ENCODE assay signal across 8 mouse cellular contexts in the genomic region with DNA sequence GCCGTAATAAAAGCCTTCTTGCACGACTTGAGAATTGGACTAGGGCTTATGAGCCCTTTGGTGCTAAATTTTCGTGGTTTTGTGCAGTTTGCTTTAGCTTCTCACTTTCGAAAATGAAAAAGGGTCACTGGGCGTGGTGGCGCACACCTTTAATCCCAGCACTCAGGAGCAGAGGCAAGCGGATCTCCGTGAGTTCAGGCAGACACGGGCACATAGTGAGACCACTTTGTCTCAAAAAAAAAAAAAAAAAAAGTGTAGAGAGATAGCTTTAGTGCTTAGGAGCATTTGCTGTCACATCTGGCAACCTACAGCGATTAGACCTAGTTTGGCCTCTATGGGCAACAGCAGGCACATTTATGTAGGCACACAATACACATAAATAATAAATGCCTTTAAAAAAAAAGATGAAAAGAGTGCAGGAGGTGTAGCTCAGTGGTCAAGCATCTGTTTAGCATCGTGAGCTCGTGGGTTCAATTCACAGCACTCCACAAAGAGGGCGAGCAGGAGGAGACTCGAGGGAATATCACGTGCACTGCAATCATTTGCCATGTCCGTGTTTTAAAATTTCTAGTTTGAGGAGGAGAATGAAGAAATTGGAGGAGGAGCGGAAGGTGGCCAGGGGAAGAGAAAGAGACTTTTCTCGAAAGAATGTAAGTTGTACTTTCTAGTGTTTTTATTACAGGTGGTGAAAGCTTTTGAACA. TPM values are rescaled to one million over a fixed set of nuclear protein-coding genes. Genes with fewer than 3 reads are reported as not detected.
DNase-seq lines count a peak whose midpoint lies in the region; ATAC-seq and TF ChIP-seq lines count a peak whose summit lies in the region.

No protein-coding gene starts in this region.

- no peaks in the 10 kb centered on the region for H3K9me3 ChIP-seq in kidney, embryonic 16.5 days (ENCODE audit: low read length)
- no peaks in the 10 kb centered on the region for H3K9me3 ChIP-seq in hindbrain, embryonic 15.5 days
- no peaks in the 10 kb centered on the region for H3K9me3 ChIP-seq in midbrain, embryonic 16.5 days (replicated peaks; ENCODE audit: control insufficient read depth, low read length, poor library complexity, severe bottlenecking)

- H3K36me3 ChIP-seq in kidney, embryonic 16.5 days (ENCODE audit: insufficient read depth, low read length), result no peaks in the 10 kb centered on the region
- H3K36me3 ChIP-seq in hindbrain, embryonic 15.5 days, result no peaks in the 10 kb centered on the region
- H3K36me3 ChIP-seq in midbrain, embryonic 16.5 days (ENCODE audit: control insufficient read depth, insufficient read depth, low read length), result no peaks in the 10 kb centered on the region

- TF ChIP-seq CTCF in bone marrow, adult 2 months (IDR thresholded peaks at IDR 0.05; ENCODE audit: control insufficient read depth, insufficient read depth, low read length), result no peak

- WGBS in kidney, embryonic 16.5 days, result 42% methylated on average over 18 of the region's 18 CpGs
- WGBS in bone marrow, adult 2 months, result 30% methylated on average over 18 of the region's 18 CpGs
- WGBS in hindbrain, embryonic 15.5 days, result 41% methylated on average over 18 of the region's 18 CpGs
- WGBS in midbrain, embryonic 16.5 days, result 39% methylated on average over 18 of the region's 18 CpGs

- H3K4me2 ChIP-seq in kidney, embryonic 16.5 days (replicated peaks; ENCODE audit: low read depth, low read length), result peak overlapping the region; percentile 63
- H3K4me2 ChIP-seq in hindbrain, embryonic 15.5 days, result peak overlapping the region; percentile 62
- H3K4me2 ChIP-seq in midbrain, embryonic 16.5 days (ENCODE audit: low read length), result peak overlapping the region; percentile 79

- H3K4me1 ChIP-seq in kidney, embryonic 16.5 days (ENCODE audit: insufficient read depth, low read length), result peaks cover 8% of the 10 kb centered on the region; the same call in 1 of the 2 replicates
- H3K4me1 ChIP-seq in bone marrow, adult 2 months (ENCODE audit: control insufficient read depth, insufficient read depth, low read length), result peaks cover 2% of the 10 kb centered on the region; the same call in 1 of the 2 replicates
- H3K4me1 ChIP-seq in hindbrain, embryonic 15.5 days (replicated peaks), result peaks cover 19% of the 10 kb centered on the region
- peaks cover 17% of the 10 kb centered on the region for H3K4me1 ChIP-seq in midbrain, embryonic 16.5 days (ENCODE audit: control insufficient read depth, insufficient read depth, low read length)

- no peak for DNase-seq in kidney, adult 8-10 months
- DNase-seq in right cerebral cortex, postnatal 25 days, result no peak
- DNase-seq in embryo, embryonic 11 days, result no peak
- DNase-seq in gastrocnemius, adult 18-20 months (ENCODE audit: low spot score), result no peak

- no peak for ATAC-seq in kidney, embryonic 16.5 days (ENCODE audit: low FRiP score, low TSS enrichment)
- ATAC-seq in hindbrain, embryonic 15.5 days (ENCODE audit: low FRiP score, low read depth), result no peak
- ATAC-seq in midbrain, embryonic 16.5 days, result no peak

- peak overlapping the region; percentile 72 for H3K4me3 ChIP-seq in kidney, embryonic 16.5 days (ENCODE audit: low read length)
- peak overlapping the region; percentile 96 for H3K4me3 ChIP-seq in bone marrow, adult 2 months (replicated peaks; ENCODE audit: control insufficient read depth, low read depth, low read length)
- H3K4me3 ChIP-seq in hindbrain, embryonic 15.5 days, result peak overlapping the region; percentile 63
- H3K4me3 ChIP-seq in midbrain, embryonic 16.5 days (ENCODE audit: low read depth, low read length), result peak overlapping the region; percentile 47

- TF ChIP-seq POLR2A in bone marrow, adult 2 months (IDR thresholded peaks at IDR 0.05; ENCODE audit: borderline replicate concordance, control insufficient read depth, low read depth, low read length), result no peak

- H3K9ac ChIP-seq in kidney, embryonic 16.5 days (replicated peaks; ENCODE audit: low read length), result peak overlapping the region; percentile 83
- peak overlapping the region; percentile 67 for H3K9ac ChIP-seq in hindbrain, embryonic 15.5 days
- peak overlapping the region; percentile 59 for H3K9ac ChIP-seq in midbrain, embryonic 16.5 days (ENCODE audit: low read depth, low read length)

- no peak overlapping the region for H3K27ac ChIP-seq in kidney, embryonic 16.5 days (ENCODE audit: low read length)
- H3K27ac ChIP-seq in bone marrow, adult 2 months (ENCODE audit: control insufficient read depth, insufficient read depth, low read depth, low read length, poor library complexity), result no peak overlapping the region
- H3K27ac ChIP-seq in hindbrain, embryonic 15.5 days (replicated peaks), result peak overlapping the region; percentile 84; the same call in 1 of the 2 replicates
- H3K27ac ChIP-seq in midbrain, embryonic 16.5 days (ENCODE audit: low read length), result no peak overlapping the region

- no peaks in the 10 kb centered on the region for H3K27me3 ChIP-seq in kidney, embryonic 16.5 days (ENCODE audit: insufficient read depth, low read length)
- H3K27me3 ChIP-seq in hindbrain, embryonic 15.5 days, result no peaks in the 10 kb centered on the region
- H3K27me3 ChIP-seq in midbrain, embryonic 16.5 days (ENCODE audit: control insufficient read depth, insufficient read depth, low read depth, low read length), result no peaks in the 10 kb centered on the region

RNA-seq across cellular contexts. Expression of a gene that starts 1.0 kb away (rescaled TPM):
- polyA plus RNA-seq in kidney, embryonic 16.5 days (2015; fragmentation: Nextera tagmentation; extraction: Ambion mirVana), result 34.0 and 35.6 TPM in 2 replicates
- 9.1 and 14.8 TPM in 2 replicates for polyA plus RNA-seq in bone marrow, adult 2 months (2011; ENCODE audit: insufficient read depth, insufficient read length, low replicate concordance, missing spikeins)
- 46.2 and 52.8 TPM in 2 replicates for polyA plus RNA-seq in hindbrain, embryonic 15.5 days (2015; fragmentation: Nextera tagmentation; extraction: Ambion mirVana)
- polyA plus RNA-seq in midbrain, embryonic 16.5 days (2015; fragmentation: Nextera tagmentation; extraction: Ambion mirVana), result 55.5 and 59.1 TPM in 2 replicates
- 10 to 100 TPM; 22.4 to 22.6 TPM for total RNA-seq in gastrocnemius, adult 18-20 months (2021)

RNA-seq across cellular contexts. Expression of a gene that starts 10.2 kb away (rescaled TPM):
- 38.0 and 38.4 TPM in 2 replicates for polyA plus RNA-seq in kidney, embryonic 16.5 days (2015; fragmentation: Nextera tagmentation; extraction: Ambion mirVana)
- 17.3 and 20.8 TPM in 2 replicates for polyA plus RNA-seq in bone marrow, adult 2 months (2011; ENCODE audit: insufficient read depth, insufficient read length, low replicate concordance, missing spikeins)
- polyA plus RNA-seq in hindbrain, embryonic 15.5 days (2015; fragmentation: Nextera tagmentation; extraction: Ambion mirVana), result 51.1 and 54.0 TPM in 2 replicates
- polyA plus RNA-seq in midbrain, embryonic 16.5 days (2015; fragmentation: Nextera tagmentation; extraction: Ambion mirVana), result 55.8 and 60.3 TPM in 2 replicates
- total RNA-seq in gastrocnemius, adult 18-20 months (2021), result 10 to 100 TPM; 12.7 to 14.1 TPM

RNA-seq across cellular contexts. Expression of a gene that starts 18.6 kb away (rescaled TPM):
- 8.9 and 10.6 TPM in 2 replicates for polyA plus RNA-seq in kidney, embryonic 16.5 days (2015; fragmentation: Nextera tagmentation; extraction: Ambion mirVana)
- polyA plus RNA-seq in bone marrow, adult 2 months (2011; ENCODE audit: insufficient read depth, insufficient read length, low replicate concordance, missing spikeins), result 1.3 and 3.9 TPM in 2 replicates
- polyA plus RNA-seq in hindbrain, embryonic 15.5 days (2015; fragmentation: Nextera tagmentation; extraction: Ambion mirVana), result 103 and 105 TPM in 2 replicates
- polyA plus RNA-seq in midbrain, embryonic 16.5 days (2015; fragmentation: Nextera tagmentation; extraction: Ambion mirVana), result 124 and 128 TPM in 2 replicates
- total RNA-seq in gastrocnemius, adult 18-20 months (2021), result 1 to 10 TPM; 6.0 to 6.4 TPM

RNA-seq across cellular contexts. Expression of a gene that starts 36.1 kb away (rescaled TPM):
- 1.4 TPM in 2 replicates for polyA plus RNA-seq in kidney, embryonic 16.5 days (2015; fragmentation: Nextera tagmentation; extraction: Ambion mirVana)
- polyA plus RNA-seq in bone marrow, adult 2 months (2011; ENCODE audit: insufficient read depth, insufficient read length, low replicate concordance, missing spikeins), result not detected in 2 replicates
- 15.1 and 18.9 TPM in 2 replicates for polyA plus RNA-seq in hindbrain, embryonic 15.5 days (2015; fragmentation: Nextera tagmentation; extraction: Ambion mirVana)
- polyA plus RNA-seq in midbrain, embryonic 16.5 days (2015; fragmentation: Nextera tagmentation; extraction: Ambion mirVana), result 20.8 and 21.5 TPM in 2 replicates
- not detected for total RNA-seq in gastrocnemius, adult 18-20 months (2021)

RNA-seq across cellular contexts. Expression of a gene that starts 38.5 kb away (rescaled TPM):
- polyA plus RNA-seq in kidney, embryonic 16.5 days (2015; fragmentation: Nextera tagmentation; extraction: Ambion mirVana), result 0.37 and 0.41 TPM in 2 replicates
- not detected in 2 replicates for polyA plus RNA-seq in bone marrow, adult 2 months (2011; ENCODE audit: insufficient read depth, insufficient read length, low replicate concordance, missing spikeins)
- 2.4 and 2.5 TPM in 2 replicates for polyA plus RNA-seq in hindbrain, embryonic 15.5 days (2015; fragmentation: Nextera tagmentation; extraction: Ambion mirVana)
- polyA plus RNA-seq in midbrain, embryonic 16.5 days (2015; fragmentation: Nextera tagmentation; extraction: Ambion mirVana), result 3.1 and 4.4 TPM in 2 replicates
- not detected for total RNA-seq in gastrocnemius, adult 18-20 months (2021)
